Mouse (Mus musculus) c-Kit-positive CD71-positive TER-119-negative erythroid progenitor cells, embryonic 14.5 days (primary cell): ENCODE data around the gene Gm47841.

ENCODE experiments used
- DNase-seq: peaks from one replicate; pipeline ENCODE4 v3.0.0-alpha.2; 2013; ENCODE audit warnings: low read depth

The Gm47841 gene

GRCm38 (mm10) chr15:101042613-101043012 lies 4.6 kb downstream of the Gm47841 start:
- DNase-seq, result peak; percentile 11

GRCm38 (mm10) chr15:101041966-101042365 lies 5.2 kb downstream of the Gm47841 start:
- no peak for DNase-seq

GRCm38 (mm10) chr15:101039651-101040050 lies 7.5 kb downstream of the Gm47841 start:
- DNase-seq, result no peak

- DNase-seq, result no peak
Observed at GRCm38 (mm10) chr15:101028960-101029359, 18.2 kb downstream of the Gm47841 start.

- no peak for DNase-seq
Observed at GRCm38 (mm10) chr15:101011352-101011751, 35.8 kb downstream of the Gm47841 start.

GRCm38 (mm10) chr15:101008386-101009010 lies 38.7 kb downstream of the Gm47841 start:
- DNase-seq, result no peak

- no peak for DNase-seq
Observed at GRCm38 (mm10) chr15:101007236-101007635, 40.0 kb downstream of the Gm47841 start.

- DNase-seq, result no peak
Observed at GRCm38 (mm10) chr15:101006251-101007040, 40.8 kb downstream of the Gm47841 start.

- DNase-seq, result no peak
Observed at GRCm38 (mm10) chr15:101005717-101006116, 41.5 kb downstream of the Gm47841 start.

GRCm38 (mm10) chr15:101004538-101004937 lies 42.7 kb downstream of the Gm47841 start:
- no peak for DNase-seq

GRCm38 (mm10) chr15:101002466-101002865 lies 44.7 kb downstream of the Gm47841 start:
- DNase-seq, result no peak

- no peak for DNase-seq
Observed at GRCm38 (mm10) chr15:101001685-101002084, 45.5 kb downstream of the Gm47841 start.

- DNase-seq, result no peak
Observed at GRCm38 (mm10) chr15:100997090-100997489, 50.1 kb downstream of the Gm47841 start.
